Mouse (Mus musculus): ENCODE data around the gene Fam219a.

Fam219a gene

GRCm38 (mm10) chr4:41470684-41471383, 98.5 kb downstream of the Fam219a start:
- DNase-seq (ENCODE audit: low spot score in 2 of 2) = peak in 1 of 2 experiments; percentile 52

GRCm38 (mm10) chr4:41470051-41470683, 99.2 kb downstream of the Fam219a start:
- no peak for DNase-seq (ENCODE audit: low spot score in 2 of 2)

- DNase-seq (ENCODE audit: low spot score in 2 of 2) = no peak
These were observed 100.1 kb downstream of the Fam219a start for GRCm38 (mm10) chr4:41469199-41469598.

GRCm38 (mm10) chr4:41468396-41469080, 100.8 kb downstream of the Fam219a start:
- DNase-seq (ENCODE audit: low spot score in 2 of 2) = peak in 1 of 2 experiments; percentile 58

Data from frontal cortex, postnatal 10 days (tissue).